Mouse (Mus musculus) ES-Bruce4 (cell line): ENCODE results near the gene F2r. TPM values are rescaled to one million over a fixed set of nuclear protein-coding genes. Genes with fewer than 3 reads are reported as not detected.

Experiments used
- H3K27ac ChIP-seq: 2 replicates; pipeline ENCODE4 v1.5.1; 2012; ENCODE audit warnings: low read length, inconsistent platforms; ENCODE audit not compliant: insufficient read depth
- H3K27me3 ChIP-seq: 2 replicates; pipeline ENCODE4 v1.6.1; 2012; ENCODE audit warnings: mild to moderate bottlenecking, low read length, inconsistent platforms; ENCODE audit not compliant: control insufficient read depth, poor library complexity, insufficient read depth, severe bottlenecking
- H3K36me3 ChIP-seq: 2 replicates; pipeline ENCODE4 v1.6.1; 2012; ENCODE audit warnings: inconsistent platforms, mild to moderate bottlenecking, low read length, moderate library complexity; ENCODE audit not compliant: control insufficient read depth, poor library complexity, insufficient read depth, severe bottlenecking
- H3K4me1 ChIP-seq: one replicate; pipeline ENCODE4 v1.8.1; 2011; ENCODE audit warnings: low read length; ENCODE audit not compliant: control insufficient read depth, insufficient read depth
- H3K4me3 ChIP-seq: 2 replicates; pipeline ENCODE4 v1.5.1; 2011; ENCODE audit warnings: low read depth, mild to moderate bottlenecking, low read length
- H3K9ac ChIP-seq: 2 replicates; pipeline ENCODE4 v1.6.1; 2012; ENCODE audit warnings: low read depth, mild to moderate bottlenecking, inconsistent platforms; ENCODE audit not compliant: poor library complexity, severe bottlenecking
- H3K9me3 ChIP-seq: replicated peaks from 2 replicates; pipeline ENCODE4 v1.6.1; 2012; ENCODE audit warnings: mild to moderate bottlenecking, low read length, inconsistent platforms; ENCODE audit not compliant: control insufficient read depth, poor library complexity, insufficient read depth, severe bottlenecking
- CTCF ChIP-seq: IDR thresholded peaks from one replicate; pipeline ENCODE4 v1.8.1; 2011; ENCODE audit warnings: low read depth, low read length
- EP300 ChIP-seq: IDR thresholded peaks from 2 replicates; pipeline ENCODE4 v1.6.1; 2011; ENCODE audit warnings: low read depth, low read length; ENCODE audit not compliant: insufficient read depth
- POLR2A ChIP-seq: IDR thresholded peaks from one replicate; pipeline ENCODE4 v1.8.1; 2011; ENCODE audit warnings: low read length; ENCODE audit not compliant: insufficient read depth
- polyA plus RNA-seq: library from polyadenylated mRNA; stranded (reverse); fragments of >200 nt; gene quantifications from 2 replicates; pipeline ENCODE4 v1.2.4, GENCODE M21; 2011; ENCODE audit warnings: low read depth; ENCODE audit not compliant: missing spikeins, insufficient read depth, insufficient read length

Gene F2r
- 34.0 and 36.7 TPM in 2 replicates for polyA plus RNA-seq

- Histone ChIP-seq H3K27ac (no peak within 1 kb of the TSS), H3K27me3 (no peaks in the 10 kb centered on the region), H3K4me1 (peaks cover 2% of the 10 kb centered on the region), H3K9ac (peak within 1 kb of the TSS; percentile 55), H3K36me3 (no peaks in the 10 kb centered on the region), H3K9me3 (no peaks in the 10 kb centered on the region), H3K4me3 (peak within 1 kb of the TSS; percentile 66)
- TF ChIP-seq POLR2A (no peak), EP300 (no peak), CTCF (no peak)
Observed at GRCm38 (mm10) chr13:95618309-95618712, at the start of gene F2r. Gene F2r (minus strand): TSS chr13:95618487.

- no peak overlapping the region for H3K4me3 ChIP-seq
- no peak overlapping the region for H3K27ac ChIP-seq
- no peaks in the 10 kb centered on the region for H3K27me3 ChIP-seq
- no peaks in the 10 kb centered on the region for H3K36me3 ChIP-seq
- H3K9me3 ChIP-seq = 0 out of 2 replicates have a peak, but pooled peaks cover 3% of the 10 kb centered on the region
- TF ChIP-seq EP300 (no peak), CTCF (no peak), POLR2A (no peak)
- no peaks in the 10 kb centered on the region for H3K4me1 ChIP-seq
- no peak overlapping the region for H3K9ac ChIP-seq
Observed at GRCm38 (mm10) chr13:95667260-95667659, 49.0 kb upstream of the F2r start.

- H3K36me3 ChIP-seq = no peaks in the 10 kb centered on the region
- 0 out of 2 replicates have a peak, but pooled peaks cover 3% of the 10 kb centered on the region for H3K9me3 ChIP-seq
- no peaks in the 10 kb centered on the region for H3K4me1 ChIP-seq
- H3K27me3 ChIP-seq = no peaks in the 10 kb centered on the region
- no peak overlapping the region for H3K9ac ChIP-seq
- H3K4me3 ChIP-seq = no peak overlapping the region
- H3K27ac ChIP-seq = no peak overlapping the region
- no peak for TF ChIP-seq EP300
- TF ChIP-seq POLR2A = no peak
- no peak for TF ChIP-seq CTCF
Observed at GRCm38 (mm10) chr13:95665644-95666356, 47.5 kb upstream of the F2r start.

- Histone ChIP-seq H3K4me1 (no peaks in the 10 kb centered on the region), H3K9ac (no peak overlapping the region), H3K9me3 (0 out of 2 replicates have a peak, but pooled peaks cover 3% of the 10 kb centered on the region), H3K27me3 (no peaks in the 10 kb centered on the region), H3K4me3 (no peak overlapping the region), H3K36me3 (no peaks in the 10 kb centered on the region), H3K27ac (no peak overlapping the region)
- TF ChIP-seq POLR2A (no peak), EP300 (no peak), CTCF (no peak)
Observed at GRCm38 (mm10) chr13:95663834-95664233, 45.5 kb upstream of the F2r start.

GRCm38 (mm10) chr13:95659432-95659831 lies 41.1 kb upstream of the F2r start:
- H3K27ac ChIP-seq = no peak overlapping the region
- H3K36me3 ChIP-seq = no peaks in the 10 kb centered on the region
- TF ChIP-seq POLR2A = no peak
- no peak for TF ChIP-seq CTCF
- TF ChIP-seq EP300 = no peak
- H3K9me3 ChIP-seq = peaks cover 3% of the 10 kb centered on the region
- no peak overlapping the region for H3K9ac ChIP-seq
- H3K4me1 ChIP-seq = no peaks in the 10 kb centered on the region
- H3K27me3 ChIP-seq = no peaks in the 10 kb centered on the region
- H3K4me3 ChIP-seq = no peak overlapping the region

GRCm38 (mm10) chr13:95657171-95657570 lies 38.9 kb upstream of the F2r start:
- Histone ChIP-seq H3K4me1 (no peaks in the 10 kb centered on the region), H3K9me3 (peaks cover 3% of the 10 kb centered on the region), H3K27ac (peak overlapping the region; percentile 11; the same call in 1 of the 2 replicates), H3K4me3 (no peak overlapping the region), H3K36me3 (no peaks in the 10 kb centered on the region), H3K27me3 (no peaks in the 10 kb centered on the region), H3K9ac (no peak overlapping the region)
- TF ChIP-seq EP300 (peak; percentile 49; the same call in 1 of the 2 replicates), CTCF (no peak)
